Comparison of ENCODE assay signal across 11 mouse cellular contexts in the genomic region with DNA sequence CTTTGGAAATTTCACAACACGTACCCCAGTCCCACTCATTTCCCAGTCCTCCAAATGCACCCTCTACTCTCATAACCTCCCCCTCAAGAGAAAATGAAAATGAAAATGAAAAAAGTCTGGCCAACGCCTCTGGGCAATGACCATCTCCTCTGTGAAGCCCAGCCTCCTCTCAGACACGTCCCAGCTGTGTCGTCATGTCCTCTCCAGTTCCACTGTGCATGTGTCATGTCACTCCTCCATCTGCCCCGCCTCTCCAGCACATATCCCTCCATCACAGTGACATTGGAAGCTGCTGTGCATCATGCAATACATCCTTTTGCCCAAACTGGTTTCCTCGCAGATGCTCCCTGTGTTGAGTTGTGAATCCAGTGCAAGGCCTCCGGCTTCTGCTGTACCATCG.
"Had no signal": no experiment of that assay in that cellular context is flagged by ENCODE, and none has a peak within 500 bp of the region (broad histone marks: within the 10 kb centered on the region; RNA-seq: fewer than 3 reads in every experiment).

No protein-coding gene starts in this region.

- H3K27ac ChIP-seq: limb, embryonic 13.5 days; liver, embryonic 14.5 days; midbrain, embryonic 12.5 days; stomach, embryonic 15.5 days had no signal

- ATAC-seq: intestine, embryonic 16.5 days; midbrain, embryonic 16.5 days had no signal

- H3K27me3 ChIP-seq: limb, embryonic 13.5 days; midbrain, embryonic 12.5 days; stomach, embryonic 15.5 days had no signal

- H3K9me3 ChIP-seq: limb, embryonic 13.5 days; midbrain, embryonic 12.5 days; stomach, embryonic 15.5 days had no signal

- H3K9ac ChIP-seq: limb, embryonic 13.5 days; liver, embryonic 14.5 days; midbrain, embryonic 12.5 days; stomach, embryonic 15.5 days had no signal

- H3K4me1 ChIP-seq: midbrain, embryonic 12.5 days; stomach, embryonic 15.5 days had no signal

- H3K36me3 ChIP-seq: limb, embryonic 13.5 days; midbrain, embryonic 12.5 days; stomach, embryonic 15.5 days had no signal

- DNase-seq: kidney, adult 8-10 months; kidney, postnatal 10 days; left cerebral cortex, postnatal 4 days; right cerebral cortex, postnatal 14 days; thymus, postnatal 14 days had no signal

- H3K4me3 ChIP-seq: limb, embryonic 13.5 days; midbrain, embryonic 12.5 days; stomach, embryonic 15.5 days had no signal
